In genomic region chr7:4119344-4119902, GRCm38 (mm10) we compare ENCODE assay signal across 9 mouse cellular contexts. TPM values are rescaled to one million over a fixed set of nuclear protein-coding genes. Genes with fewer than 3 reads are reported as not detected.
A peak's percentile ranks its signal among the peaks of the same experiment; 100 is the strongest.
DNase-seq lines count a peak whose midpoint lies in the region; ATAC-seq and TF ChIP-seq lines count a peak whose summit lies in the region.
"Had no signal": no experiment of that assay in that cellular context is flagged by ENCODE, and none has a peak within 500 bp of the region (broad histone marks: within the 10 kb centered on the region; RNA-seq: fewer than 3 reads in every experiment).

TSS of gene Ttyh1 (plus strand) at chr7:4119408.

- no peaks in the 10 kb centered on the region for H3K36me3 ChIP-seq in heart, embryonic 14.5 days (ENCODE audit: control insufficient read depth, insufficient read depth, low read length)
- no peaks in the 10 kb centered on the region for H3K36me3 ChIP-seq in forebrain, embryonic 14.5 days (ENCODE audit: control insufficient read depth, insufficient read depth, low read length)
- no peaks in the 10 kb centered on the region for H3K36me3 ChIP-seq in stomach, embryonic 16.5 days (ENCODE audit: control insufficient read depth, insufficient read depth, low read length)

- TF ChIP-seq CTCF in layer of hippocampus, adult 2 months (conservative IDR thresholded peaks at IDR 0.05), result peak; percentile 100

- H3K9me3 ChIP-seq in heart, embryonic 14.5 days (ENCODE audit: control insufficient read depth, low read length), result no peaks in the 10 kb centered on the region
- no peaks in the 10 kb centered on the region for H3K9me3 ChIP-seq in forebrain, embryonic 14.5 days (replicated peaks; ENCODE audit: control insufficient read depth, low read length)
- no peaks in the 10 kb centered on the region for H3K9me3 ChIP-seq in stomach, embryonic 16.5 days (replicated peaks; ENCODE audit: control insufficient read depth, low read length)

- 2% methylated on average over 37 of the region's 37 CpGs for WGBS in heart, embryonic 14.5 days
- WGBS in forebrain, embryonic 14.5 days, result under 1% methylated on average over 35 of the region's 37 CpGs
- 1% methylated on average over 35 of the region's 37 CpGs for WGBS in stomach, embryonic 16.5 days

- no peak for ATAC-seq in heart, embryonic 14.5 days (ENCODE audit: insufficient number of reproducible peaks, insufficient read depth, low FRiP score, low read depth)
- ATAC-seq in cerebellum, adult (ENCODE audit: insufficient number of reproducible peaks, low FRiP score, low TSS enrichment), result peak; percentile 32; the same call in 1 of the 2 replicates
- ATAC-seq in forebrain, embryonic 14.5 days, result peak; percentile 6
- ATAC-seq in megakaryocyte-erythroid progenitor cell, adult 5-6 weeks (replicated peaks; ENCODE audit: low FRiP score, low TSS enrichment, poor library complexity, severe bottlenecking), result 0 out of 2 replicates have a peak, but pooled peaks have one; percentile 23
- ATAC-seq in stomach, embryonic 16.5 days (ENCODE audit: insufficient read depth, low FRiP score), result no peak

- H3K4me3 ChIP-seq in heart, embryonic 14.5 days (ENCODE audit: control insufficient read depth in 1 of 2, insufficient read depth in 1 of 2, low read depth in 1 of 2, low read length in 2 of 2), result peak within 1 kb of the TSS; percentile 30 to 32; a peak in 3 of 4 replicates
- peak within 1 kb of the TSS; percentile 84 for H3K4me3 ChIP-seq in forebrain, embryonic 14.5 days (ENCODE audit: low read depth, low read length)
- peak within 1 kb of the TSS; percentile 87 for H3K4me3 ChIP-seq in layer of hippocampus, adult 2 months
- H3K4me3 ChIP-seq in stomach, embryonic 16.5 days (replicated peaks; ENCODE audit: low read length), result peak within 1 kb of the TSS; percentile 46
- H3K4me3 ChIP-seq: myocyte had no signal

- H3K4me2 ChIP-seq in heart, embryonic 14.5 days (ENCODE audit: low read length), result peak within 1 kb of the TSS; percentile 62
- peak within 1 kb of the TSS; percentile 75 for H3K4me2 ChIP-seq in forebrain, embryonic 14.5 days (ENCODE audit: low read length)
- H3K4me2 ChIP-seq in stomach, embryonic 16.5 days (ENCODE audit: low read depth, low read length), result peak within 1 kb of the TSS; percentile 64

- H3K9ac ChIP-seq in heart, embryonic 14.5 days (ENCODE audit: low read length), result no peak within 1 kb of the TSS
- H3K9ac ChIP-seq in forebrain, embryonic 14.5 days (ENCODE audit: low read length), result peak within 1 kb of the TSS; percentile 94
- peak within 1 kb of the TSS; percentile 70 for H3K9ac ChIP-seq in stomach, embryonic 16.5 days (ENCODE audit: low read length)

- peaks cover 40% of the 10 kb centered on the region for H3K27me3 ChIP-seq in heart, embryonic 14.5 days (ENCODE audit: control insufficient read depth, insufficient read depth, low read length)
- H3K27me3 ChIP-seq in forebrain, embryonic 14.5 days (replicated peaks; ENCODE audit: control insufficient read depth, insufficient read depth, low read length), result no peaks in the 10 kb centered on the region
- peaks cover 23% of the 10 kb centered on the region for H3K27me3 ChIP-seq in stomach, embryonic 16.5 days (ENCODE audit: control insufficient read depth, insufficient read depth, low read length)

- no peak within 1 kb of the TSS for H3K27ac ChIP-seq in heart, embryonic 14.5 days (replicated peaks in 1 of 2; ENCODE audit: control insufficient read depth in 1 of 2, insufficient read depth in 1 of 2, low read depth in 2 of 2, low read length in 2 of 2)
- H3K27ac ChIP-seq in forebrain, embryonic 14.5 days (ENCODE audit: low read depth, low read length), result peak within 1 kb of the TSS; percentile 84
- peak within 1 kb of the TSS; percentile 99 for H3K27ac ChIP-seq in layer of hippocampus, adult 2 months
- H3K27ac ChIP-seq in stomach, embryonic 16.5 days (ENCODE audit: low read length), result no peak within 1 kb of the TSS; the same call in 1 of the 2 replicates

- DNase-seq in heart, adult 9 months (ENCODE audit: low spot score in 2 of 2), result no peak
- peak; percentile 69 for DNase-seq in forebrain, embryonic 14.5 days (ENCODE audit: low spot score)
- DNase-seq in layer of hippocampus, adult 2 months (ENCODE audit: low spot score in 2 of 2), result peak in 1 of 2 experiments; percentile 70
- no peak for DNase-seq in adrenal gland, postnatal 25 days

- H3K4me1 ChIP-seq in heart, embryonic 14.5 days (ENCODE audit: control insufficient read depth in 2 of 2, insufficient read depth in 2 of 2, low read length in 2 of 2), result peaks cover under 1 to 6% of the 10 kb centered on the region in 2 experiments; a peak in 3 of 4 replicates
- peaks cover 35% of the 10 kb centered on the region for H3K4me1 ChIP-seq in forebrain, embryonic 14.5 days (ENCODE audit: control insufficient read depth, insufficient read depth, low read length)
- H3K4me1 ChIP-seq in stomach, embryonic 16.5 days (ENCODE audit: control insufficient read depth, insufficient read depth, low read length), result peaks cover 9% of the 10 kb centered on the region

RNA-seq across cellular contexts. Expression of gene Ttyh1, which starts in this region (rescaled TPM):
- polyA plus RNA-seq in heart, embryonic 14.5 days (2014; fragmentation: Nextera tagmentation; extraction: Ambion mirVana), result 0.70 and 0.72 TPM in 2 replicates
- 61.6 and 68.0 TPM in 2 replicates for polyA plus RNA-seq in forebrain, embryonic 14.5 days (2014; fragmentation: Nextera tagmentation; extraction: Ambion mirVana)
- 100 to 1,000 TPM; 526 to 562 TPM for total RNA-seq in layer of hippocampus, adult 2 months (2021)
- not detected in 2 replicates for total RNA-seq in megakaryocyte-erythroid progenitor cell, adult 5-6 weeks (2014; fragmentation: Nextera tagmentation)
- not detected in 2 replicates for total RNA-seq in megakaryocyte-erythroid progenitor cell, adult 5-6 weeks (2017)
- polyA plus RNA-seq in stomach, embryonic 16.5 days (2015; fragmentation: Nextera tagmentation; extraction: Ambion mirVana), result 8.6 and 10.0 TPM in 2 replicates
- total RNA-seq in adrenal gland, postnatal 25 days (2021), result 2.0 and 2.3 TPM in 2 replicates

Comparison
In these comparisons a context has a peak if more than half of its experiments do, and no peak if none do; other contexts are left out.
1. RNA of gene Ttyh1 (total RNA-seq): 526 to 562 TPM in layer of hippocampus, adult 2 months; 2.0 to 2.3 TPM in adrenal gland, postnatal 25 days and not detected in megakaryocyte-erythroid progenitor cell, adult 5-6 weeks; every median in the first group is over 100 times any median in the second.
2. Peak in ATAC-seq in megakaryocyte-erythroid progenitor cell, adult 5-6 weeks; RNA of the gene not detected or under 1 TPM.
3. ATAC-seq: peak in cerebellum, adult (single experiment) and forebrain, embryonic 14.5 days (single experiment); none in heart, embryonic 14.5 days (single experiment) and stomach, embryonic 16.5 days (single experiment).
4. H3K27ac ChIP-seq: peak in forebrain, embryonic 14.5 days (single experiment) and layer of hippocampus, adult 2 months (single experiment); none in heart, embryonic 14.5 days (0 of 2) and stomach, embryonic 16.5 days (single experiment).
5. H3K4me3 ChIP-seq: peak in every context shown above with its lines; median percentile 87 in layer of hippocampus, adult 2 months; 84 in forebrain, embryonic 14.5 days; 46 in stomach, embryonic 16.5 days; 31 in heart, embryonic 14.5 days.
6. Peak in every context shown above with its lines, with median percentiles within 50 percentile points of each other: H3K4me2 ChIP-seq.